Comparison of ENCODE assay signal across 18 mouse cellular contexts in genomic region chr10:100009681-100010080, GRCm38 (mm10). TPM values are rescaled to one million over a fixed set of nuclear protein-coding genes. Genes with fewer than 3 reads are reported as not detected.
DNase-seq lines count a peak whose midpoint lies in the region; ATAC-seq lines count a peak whose summit lies in the region.
"Had no signal": no experiment of that assay in that cellular context is flagged by ENCODE, and none has a peak within 500 bp of the region (broad histone marks: within the 10 kb centered on the region; RNA-seq: fewer than 3 reads in every experiment).

No protein-coding gene starts in this region.

- peak overlapping the region; percentile 22; the same call in 1 of the 2 replicates for H3K4me2 ChIP-seq in kidney, embryonic 14.5 days (replicated peaks; ENCODE audit: low read depth, low read length)
- H3K4me2 ChIP-seq in forebrain, embryonic 15.5 days (replicated peaks), result peak overlapping the region; percentile 8; the same call in 1 of the 2 replicates
- H3K4me2 ChIP-seq: embryonic facial prominence, embryonic 15.5 days; hindbrain, embryonic 13.5 days; midbrain, embryonic 15.5 days; neural tube, embryonic 13.5 days had no signal

- H3K27me3 ChIP-seq in kidney, embryonic 14.5 days (ENCODE audit: control insufficient read depth, insufficient read depth, low read length), result no peaks in the 10 kb centered on the region
- no peaks in the 10 kb centered on the region for H3K27me3 ChIP-seq in forebrain, embryonic 15.5 days

- H3K4me1 ChIP-seq in kidney, embryonic 14.5 days (ENCODE audit: control insufficient read depth, insufficient read depth, low read length), result peaks cover 9% of the 10 kb centered on the region; the same call in 1 of the 2 replicates
- peaks cover 7% of the 10 kb centered on the region for H3K4me1 ChIP-seq in forebrain, embryonic 15.5 days
- H3K4me1 ChIP-seq: embryonic facial prominence, embryonic 15.5 days; hindbrain, embryonic 13.5 days; midbrain, embryonic 15.5 days; neural tube, embryonic 13.5 days had no signal

- 0 out of 2 replicates have a peak, but pooled peaks have one; percentile 20 for ATAC-seq in kidney, embryonic 14.5 days (ENCODE audit: low FRiP score, low TSS enrichment)
- 0 out of 2 replicates have a peak, but pooled peaks have one; percentile 23 for ATAC-seq in forebrain, embryonic 15.5 days (replicated peaks)
- ATAC-seq: inflammation-experienced regulatory T-cells, adult 6 months; midbrain, embryonic 15.5 days had no signal

- H3K27ac ChIP-seq in kidney, embryonic 14.5 days (ENCODE audit: low read depth, low read length), result no peak overlapping the region
- no peak overlapping the region for H3K27ac ChIP-seq in forebrain, embryonic 15.5 days (replicated peaks)
- H3K27ac ChIP-seq: embryonic facial prominence, embryonic 15.5 days; hindbrain, embryonic 13.5 days; midbrain, embryonic 15.5 days; neural tube, embryonic 13.5 days; stomach, postnatal 0 days had no signal

- no peaks in the 10 kb centered on the region for H3K9me3 ChIP-seq in kidney, embryonic 14.5 days (ENCODE audit: control insufficient read depth, low read length)
- no peaks in the 10 kb centered on the region for H3K9me3 ChIP-seq in forebrain, embryonic 15.5 days
- H3K9me3 ChIP-seq: embryonic facial prominence, embryonic 15.5 days; hindbrain, embryonic 13.5 days; midbrain, embryonic 15.5 days; neural tube, embryonic 13.5 days had no signal

- H3K36me3 ChIP-seq in kidney, embryonic 14.5 days (ENCODE audit: control insufficient read depth, insufficient read depth, low read length), result no peaks in the 10 kb centered on the region
- H3K36me3 ChIP-seq in forebrain, embryonic 15.5 days, result no peaks in the 10 kb centered on the region
- H3K36me3 ChIP-seq: embryonic facial prominence, embryonic 15.5 days; hindbrain, embryonic 13.5 days; midbrain, embryonic 15.5 days; neural tube, embryonic 13.5 days had no signal

- no peak overlapping the region for H3K4me3 ChIP-seq in kidney, embryonic 14.5 days (ENCODE audit: low read length)
- no peak overlapping the region for H3K4me3 ChIP-seq in forebrain, embryonic 15.5 days
- H3K4me3 ChIP-seq: embryonic facial prominence, embryonic 15.5 days; hindbrain, embryonic 13.5 days; midbrain, embryonic 15.5 days; neural tube, embryonic 13.5 days had no signal

- DNase-seq in kidney, adult 8-10 months, result no peak
- DNase-seq in retina, embryonic 14.5 days (ENCODE audit: low spot score), result peak; percentile 24
- DNase-seq in retina, postnatal 1 day, result no peak
- DNase-seq in thymus, adult 18-20 months, result no peak
- DNase-seq in right cerebral cortex, postnatal 4 days, result no peak
- DNase-seq: adrenal gland, postnatal 10 days; cerebellum, adult 2 months; cerebellum, postnatal 36 days; embryo, embryonic 11 days; gastrocnemius, postnatal 25 days had no signal

- 50% methylated on average over 6 of the region's 6 CpGs for WGBS in kidney, embryonic 14.5 days
- 19% methylated on average over 6 of the region's 6 CpGs for WGBS in forebrain, embryonic 15.5 days

- no peak overlapping the region for H3K9ac ChIP-seq in kidney, embryonic 14.5 days (ENCODE audit: low read depth, low read length)
- no peak overlapping the region for H3K9ac ChIP-seq in forebrain, embryonic 15.5 days (replicated peaks)
- H3K9ac ChIP-seq: embryonic facial prominence, embryonic 15.5 days; hindbrain, embryonic 13.5 days; midbrain, embryonic 15.5 days; neural tube, embryonic 13.5 days had no signal

RNA-seq across cellular contexts. Expression of gene Kitl, which starts 5.7 kb away (rescaled TPM):
- polyA plus RNA-seq in kidney, embryonic 14.5 days (2014; fragmentation: Nextera tagmentation; extraction: Ambion mirVana), result 16.7 and 35.2 TPM in 2 replicates
- polyA plus RNA-seq in forebrain, embryonic 15.5 days (2015; fragmentation: Nextera tagmentation; extraction: Ambion mirVana), result 40.5 and 45.1 TPM in 2 replicates
